8 mouse cellular contexts compared by ENCODE assay signal in the genomic region with DNA sequence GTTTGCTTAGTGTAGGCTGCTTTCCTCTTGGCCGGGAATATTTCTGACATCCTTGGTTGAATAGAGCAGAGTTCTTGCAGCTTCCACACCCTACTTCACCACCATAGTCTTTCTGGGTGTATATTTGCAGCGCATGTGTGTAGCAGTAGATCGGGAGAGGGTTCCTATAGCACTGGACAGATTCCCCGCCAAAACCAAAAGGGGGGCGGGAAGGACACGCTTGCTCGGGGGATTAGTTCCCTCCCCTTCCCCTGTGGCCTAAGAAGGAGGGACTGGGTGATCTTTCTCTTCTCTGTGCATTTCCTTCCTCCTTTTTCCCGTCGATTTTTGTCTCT. TPM values are rescaled to one million over a fixed set of nuclear protein-coding genes. Genes with fewer than 3 reads are reported as not detected.
DNase-seq lines count a peak whose midpoint lies in the region; ATAC-seq and TF ChIP-seq lines count a peak whose summit lies in the region.

No protein-coding gene starts in this region.

- H3K4me1 ChIP-seq in CH12.LX (ENCODE audit: control insufficient read depth in 1 of 2, insufficient read depth in 2 of 2) (peaks cover 2 to 4% of the 10 kb centered on the region in 2 experiments; a peak in 1 of 4 replicates), G1E (ENCODE audit: insufficient read depth, low read depth, low read length) (peaks cover 61% of the 10 kb centered on the region)
- H3K4me1 ChIP-seq in heart, embryonic 16.5 days (ENCODE audit: control insufficient read depth, insufficient read depth, low read length) = peaks cover 8% of the 10 kb centered on the region

- H3K36me3 ChIP-seq in CH12.LX (replicated peaks in 1 of 2; ENCODE audit: control insufficient read depth in 1 of 2, insufficient read depth in 1 of 2, low read length in 1 of 2) (no peaks in the 10 kb centered on the region), G1E (replicated peaks) (peaks cover 69% of the 10 kb centered on the region), macrophage (ENCODE audit: inconsistent target) (no peaks in the 10 kb centered on the region)
- H3K36me3 ChIP-seq in heart, embryonic 16.5 days (ENCODE audit: control insufficient read depth, insufficient read depth) = no peaks in the 10 kb centered on the region

- in situ Hi-C loops in CH12.LX (cut with MboI; ENCODE audit: low pct_ligation_motif_present, low pct_unique_long_range_greater_than_20kb, low sequenced_read_pairs) = no loop called here

- peak overlapping the region in 2 of 3 experiments; percentile 25 to 61 for H3K4me3 ChIP-seq in CH12.LX (replicated peaks in 1 of 3; ENCODE audit: low read depth in 2 of 3, low read length in 2 of 3, poor library complexity in 1 of 3)
- peak overlapping the region; percentile 80 for H3K4me3 ChIP-seq in G1E (ENCODE audit: low read depth, low read length)
- H3K4me3 ChIP-seq in heart, embryonic 16.5 days (ENCODE audit: low read length) = peak overlapping the region; percentile 64
- peak overlapping the region; percentile 31 for H3K4me3 ChIP-seq in macrophage (ENCODE audit: inconsistent target)

- dilution Hi-C loops in CH12.LX (cut with MboI; ENCODE audit: extremely low pct_ligation_motif_present, extremely low pct_unique_long_range_greater_than_20kb, low sequenced_read_pairs) = no loop called here

- no peak for TF ChIP-seq EP300 in CH12.LX (IDR thresholded peaks at IDR 0.05; ENCODE audit: low read length)

- peak overlapping the region; percentile 98 for H3K4me2 ChIP-seq in CH12.LX (ENCODE audit: insufficient read depth, low read depth, poor library complexity, severe bottlenecking)
- H3K4me2 ChIP-seq in heart, embryonic 16.5 days (ENCODE audit: low read depth, low read length) = peak overlapping the region; percentile 98

- TF ChIP-seq CTCF in CH12.LX (conservative IDR thresholded peaks at IDR 0.05 in 1 of 2, IDR thresholded peaks at IDR 0.05 in 1 of 2; ENCODE audit: low read depth in 2 of 2, low read length in 2 of 2) = no peak
- TF ChIP-seq CTCF in G1E (IDR thresholded peaks at IDR 0.05; ENCODE audit: low read depth, low read length) = no peak

- no peak overlapping the region for H3K27ac ChIP-seq in CH12.LX (ENCODE audit: insufficient read depth, low read depth)
- H3K27ac ChIP-seq in heart, embryonic 16.5 days (ENCODE audit: low read length) = no peak overlapping the region
- 0 out of 2 replicates have a peak overlapping the region, but pooled peaks have one; percentile 21 for H3K27ac ChIP-seq in macrophage

- ATAC-seq in G1E (ENCODE audit: extremely low read depth, insufficient number of reproducible peaks, low FRiP score, poor library complexity, severe bottlenecking) = peak; percentile 41
- 0 out of 2 replicates have a peak, but pooled peaks have one; percentile 2 for ATAC-seq in heart, embryonic 16.5 days (replicated peaks; ENCODE audit: extremely low read depth, insufficient read depth, low FRiP score)

- H3K9me3 ChIP-seq in CH12.LX (replicated peaks; ENCODE audit: low read length) = no peaks in the 10 kb centered on the region
- H3K9me3 ChIP-seq in G1E (replicated peaks) = no peaks in the 10 kb centered on the region
- no peaks in the 10 kb centered on the region for H3K9me3 ChIP-seq in heart, embryonic 16.5 days (replicated peaks; ENCODE audit: control insufficient read depth, low read length)

- TF ChIP-seq RAD21 in CH12.LX (IDR thresholded peaks at IDR 0.05; ENCODE audit: low read depth, low read length) = no peak

- no peak for TF ChIP-seq POLR2A in CH12.LX (IDR thresholded peaks at IDR 0.05; ENCODE audit: low read depth, low read length)

- DNase-seq in CH12.LX (ENCODE audit: extremely low read depth) (no peak), G1E (ENCODE audit: low spot score) (no peak)
- DNase-seq in frontal cortex, postnatal 10 days (ENCODE audit: low spot score in 2 of 2) = no peak
- DNase-seq in right cerebral cortex, postnatal 10 days (ENCODE audit: low spot score in 2 of 2) = no peak
- no peak for DNase-seq in urinary bladder, adult 2 months (ENCODE audit: low spot score)
- no peak for DNase-seq in layer of hippocampus, postnatal 14 days (ENCODE audit: low spot score in 2 of 2)

- peaks cover 86% of the 10 kb centered on the region for H3K27me3 ChIP-seq in CH12.LX (replicated peaks)
- H3K27me3 ChIP-seq in G1E (ENCODE audit: insufficient read depth, low read length) = no peaks in the 10 kb centered on the region
- H3K27me3 ChIP-seq in heart, embryonic 16.5 days (ENCODE audit: control insufficient read depth, insufficient read depth, low read length) = peaks cover 77% of the 10 kb centered on the region

- peak overlapping the region; percentile 20; the same call in 1 of the 2 replicates for H3K9ac ChIP-seq in CH12.LX (ENCODE audit: insufficient read depth, low read depth)
- peak overlapping the region; percentile 64; the same call in 1 of the 2 replicates for H3K9ac ChIP-seq in heart, embryonic 16.5 days (ENCODE audit: low read length)

- WGBS in heart, embryonic 16.5 days = 2% methylated on average over 9 of the region's 9 CpGs
- 0% methylated on average over 7 of the region's 9 CpGs for WGBS in macrophage (ENCODE audit: missing documents)

- H3K79me2 ChIP-seq in CH12.LX (replicated peaks; ENCODE audit: control insufficient read depth, extremely low read depth, insufficient read depth, poor library complexity, severe bottlenecking) (no peaks in the 10 kb centered on the region), macrophage (ENCODE audit: inconsistent target) (peaks cover 28% of the 10 kb centered on the region; the same call in 1 of the 2 replicates)

TF ChIP-seq in CH12.LX, 34 proteins besides CTCF, POLR2A, EP300 and RAD21:
- TF ChIP-seq USF1 (IDR thresholded peaks at IDR 0.05; ENCODE audit: low read depth, low read length) = no peak
- peak; percentile 2; the same call in 1 of the 2 replicates for TF ChIP-seq MAX (IDR thresholded peaks at IDR 0.05; ENCODE audit: low read length)
- no peak for TF ChIP-seq ETS1 (conservative IDR thresholded peaks at IDR 0.05; ENCODE audit: low read depth, low read length)
- no peak for TF ChIP-seq IRF4 (IDR thresholded peaks at IDR 0.05; ENCODE audit: low read depth, low read length)
- no peak for TF ChIP-seq USF2 (conservative IDR thresholded peaks at IDR 0.05; ENCODE audit: low read depth, low read length)

RNA-seq across cellular contexts. Expression of gene Tal1, which starts 6.3 kb away (rescaled TPM):
- total RNA-seq in CH12.LX (2012; rRNA removed) (0.34 and 0.50 TPM in 2 replicates), CH12.LX (2014; rRNA removed) (0.12 and 0.15 TPM in 2 replicates), G1E (2014; fragmentation: Nextera tagmentation) (155 and 174 TPM in 2 replicates), G1E (2017) (155 and 166 TPM in 2 replicates)
- polyA plus RNA-seq in CH12.LX (2012; ENCODE audit: insufficient read length, low read depth) (0.13 and 0.19 TPM in 2 replicates), G1E (2012) (239 and 262 TPM in 2 replicates), macrophage (2018) (3.6 to 11.5 TPM (median 5.3 TPM) in 3 replicates)
- polyA plus RNA-seq in heart, embryonic 16.5 days (2015; fragmentation: Nextera tagmentation; extraction: Ambion mirVana) = 0.89 and 1.3 TPM in 2 replicates
- 10 to 100 TPM in 16 of 26 experiments, 1 to 10 TPM in 10; 3.0 to 32.6 (median 10.5) TPM for total RNA-seq in macrophage (2018; cell fraction: chromatin; rRNA removed)
- 10 to 100 TPM in 1 of 26 experiments, 1 to 10 TPM in 25; 3.0 to 13.7 (median 5.2) TPM for total RNA-seq in macrophage (2018; cell fraction: cytosol; rRNA removed)
- total RNA-seq in macrophage (2018; cell fraction: nucleus; rRNA removed) = 10 to 100 TPM in 13 of 26 experiments, 1 to 10 TPM in 13; 3.2 to 34.5 (median 10.0) TPM
- 2.1 and 2.2 TPM in 2 replicates for polyA plus RNA-seq in urinary bladder, adult 2 months (2012; rRNA removed)
- 1 to 10 TPM; 2.3 to 2.4 TPM for total RNA-seq in layer of hippocampus, postnatal 14 days (2021)

RNA-seq across cellular contexts. Expression of gene Pdzk1ip1, which starts 26.0 kb away (rescaled TPM):
- 0.21 and 0.55 TPM in 2 replicates for total RNA-seq in CH12.LX (2012; rRNA removed)
- total RNA-seq in CH12.LX (2014; rRNA removed) = not detected in 2 replicates
- polyA plus RNA-seq in CH12.LX (2012; ENCODE audit: insufficient read length, low read depth) = not detected in 2 replicates
- 2.4 and 3.0 TPM in 2 replicates for total RNA-seq in G1E (2014; fragmentation: Nextera tagmentation)
- 19.8 and 23.1 TPM in 2 replicates for total RNA-seq in G1E (2017)
- polyA plus RNA-seq in G1E (2012) = 0.21 TPM in 1 of 2 replicates, not detected in the other
- polyA plus RNA-seq in heart, embryonic 16.5 days (2015; fragmentation: Nextera tagmentation; extraction: Ambion mirVana) = 1.7 and 4.2 TPM in 2 replicates
- 100 to 1,000 TPM in 1 of 26 experiments, 10 to 100 TPM in 6, 1 to 10 TPM in 18, not detected in 1; 1.8 to 110 (median 6.1) TPM for total RNA-seq in macrophage (2018; cell fraction: chromatin; rRNA removed)
- 100 to 1,000 TPM in 9 of 26 experiments, 10 to 100 TPM in 17; 35.2 to 171 (median 71.0) TPM for total RNA-seq in macrophage (2018; cell fraction: cytosol; rRNA removed)
- 100 to 1,000 TPM in 1 of 26 experiments, 10 to 100 TPM in 25; 16.5 to 130 (median 27.7) TPM for total RNA-seq in macrophage (2018; cell fraction: nucleus; rRNA removed)
- polyA plus RNA-seq in macrophage (2018) = 24.4 to 124 TPM (median 41.0 TPM) in 3 replicates
- polyA plus RNA-seq in urinary bladder, adult 2 months (2012; rRNA removed) = 79.6 and 106 TPM in 2 replicates
- total RNA-seq in layer of hippocampus, postnatal 14 days (2021) = under 1 TPM in 1 of 2 experiments, not detected in 1; 0.78 TPM

Comparison
In these comparisons a context has a peak if more than half of its experiments do, and no peak if none do; other contexts are left out.
1. RNA of gene Tal1, which starts 6.3 kb away (polyA plus RNA-seq): 239 to 262 TPM in G1E; 3.6 to 11.5 TPM in macrophage, 2.1 to 2.2 TPM in urinary bladder, adult 2 months, 0.89 to 1.3 TPM in heart, embryonic 16.5 days and 0.13 to 0.19 TPM in CH12.LX; every median in the first group is over 10 times any median in the second.
2. Peak in every context shown above with its lines, with median percentiles within 50 percentile points of each other: H3K4me3 ChIP-seq.